Comparison of ENCODE assay signal across 8 mouse cellular contexts in genomic region chr14:75870631-75871030, GRCm38 (mm10). TPM values are rescaled to one million over a fixed set of nuclear protein-coding genes. Genes with fewer than 3 reads are reported as not detected.
DNase-seq lines count a peak whose midpoint lies in the region; ATAC-seq and TF ChIP-seq lines count a peak whose summit lies in the region.

No protein-coding gene starts in this region.

- 0 out of 2 replicates have a peak overlapping the region, but pooled peaks have one; percentile 22 for H3K4me2 ChIP-seq in embryonic facial prominence, embryonic 15.5 days (replicated peaks)
- H3K4me2 ChIP-seq in hindbrain, postnatal 0 days (ENCODE audit: low read depth, low read length), result peak overlapping the region; percentile 30

- 0 out of 2 replicates have a peak, but pooled peaks have one; percentile 52 for ATAC-seq in embryonic facial prominence, embryonic 15.5 days (ENCODE audit: insufficient number of reproducible peaks, low FRiP score, low TSS enrichment, low read depth)
- ATAC-seq in hindbrain, postnatal 0 days, result peak; percentile 77

- H3K4me3 ChIP-seq in heart, adult 2 months, result no peak overlapping the region
- H3K4me3 ChIP-seq in embryonic facial prominence, embryonic 15.5 days (replicated peaks), result peak overlapping the region; percentile 21
- H3K4me3 ChIP-seq in hindbrain, postnatal 0 days (ENCODE audit: low read length), result peak overlapping the region; percentile 6; the same call in 1 of the 2 replicates
- peak overlapping the region; percentile 43 for H3K4me3 ChIP-seq in lung, adult 2 months (replicated peaks; ENCODE audit: extremely low read depth, low read depth, low read length)

- H3K79me2 ChIP-seq in heart, adult 2 months (replicated peaks; ENCODE audit: control insufficient read depth, insufficient read depth, low read length), result no peaks in the 10 kb centered on the region

- no peak for TF ChIP-seq POLR2A in heart, adult 2 months (IDR thresholded peaks at IDR 0.05; ENCODE audit: insufficient read depth, low read depth, low read length)
- TF ChIP-seq POLR2A in lung, adult 2 months (IDR thresholded peaks at IDR 0.05; ENCODE audit: borderline replicate concordance, extremely low read depth, low read depth, low read length), result no peak

- H3K27me3 ChIP-seq in heart, adult 2 months (ENCODE audit: control insufficient read depth, insufficient read depth, low read length), result no peaks in the 10 kb centered on the region
- H3K27me3 ChIP-seq in embryonic facial prominence, embryonic 15.5 days, result no peaks in the 10 kb centered on the region
- H3K27me3 ChIP-seq in hindbrain, postnatal 0 days (ENCODE audit: insufficient read depth, low read length), result no peaks in the 10 kb centered on the region

- TF ChIP-seq CTCF in heart, adult 2 months (IDR thresholded peaks at IDR 0.05), result peak; percentile 60
- peak; percentile 60 for TF ChIP-seq CTCF in hindbrain, postnatal 0 days (IDR thresholded peaks at IDR 0.05; ENCODE audit: low read depth)
- peak; percentile 38 for TF ChIP-seq CTCF in lung, adult 2 months (IDR thresholded peaks at IDR 0.05; ENCODE audit: insufficient read depth, low read length)

- DNase-seq in heart, adult 2 months, result no peak
- DNase-seq in heart, adult 8-10 months (ENCODE audit: low spot score), result no peak
- peak; percentile 84 for DNase-seq in R1 (ENCODE audit: low read depth, low spot score)
- DNase-seq in hindbrain, postnatal 0 days (ENCODE audit: low spot score), result peak; percentile 78
- no peak for DNase-seq in lung, adult 2 months
- peak; percentile 84 for DNase-seq in retina, embryonic 14.5 days (ENCODE audit: low spot score)
- no peak for DNase-seq in spleen, adult 12 weeks (ENCODE audit: low spot score)

- H3K36me3 ChIP-seq in heart, adult 2 months (ENCODE audit: control insufficient read depth, insufficient read depth, low read length), result no peaks in the 10 kb centered on the region
- H3K36me3 ChIP-seq in embryonic facial prominence, embryonic 15.5 days, result no peaks in the 10 kb centered on the region
- no peaks in the 10 kb centered on the region for H3K36me3 ChIP-seq in hindbrain, postnatal 0 days (ENCODE audit: insufficient read depth, low read length)

- TF ChIP-seq EP300 in heart, adult 2 months (IDR thresholded peaks at IDR 0.05; ENCODE audit: insufficient read depth, low read depth, low read length), result no peak

- intact Hi-C loops in heart, adult 2 months (cut with DNase I), result loop anchor here (10.0 kb wide), 2 partner anchors 544 to 604 kb away; partner anchors contain the start of gene Tsc22d1

- no peak overlapping the region for H3K9ac ChIP-seq in heart, adult 2 months (ENCODE audit: low read depth, low read length)
- H3K9ac ChIP-seq in embryonic facial prominence, embryonic 15.5 days, result no peak overlapping the region
- no peak overlapping the region for H3K9ac ChIP-seq in hindbrain, postnatal 0 days (replicated peaks; ENCODE audit: low read length)

- H3K9me3 ChIP-seq in embryonic facial prominence, embryonic 15.5 days (replicated peaks), result no peaks in the 10 kb centered on the region
- no peaks in the 10 kb centered on the region for H3K9me3 ChIP-seq in hindbrain, postnatal 0 days (ENCODE audit: low read length)

- H3K4me1 ChIP-seq in heart, adult 2 months (ENCODE audit: control insufficient read depth, insufficient read depth, low read length), result no peaks in the 10 kb centered on the region; the same call in 1 of the 2 replicates
- no peaks in the 10 kb centered on the region for H3K4me1 ChIP-seq in embryonic facial prominence, embryonic 15.5 days
- no peaks in the 10 kb centered on the region for H3K4me1 ChIP-seq in hindbrain, postnatal 0 days (ENCODE audit: insufficient read depth, low read length)
- no peaks in the 10 kb centered on the region for H3K4me1 ChIP-seq in lung, adult 2 months (ENCODE audit: control insufficient read depth, insufficient read depth, low read length)

- 25% methylated on average over 7 of the region's 10 CpGs for WGBS in heart, adult 2 months
- 18% methylated on average over 9 of the region's 10 CpGs for WGBS in embryonic facial prominence, embryonic 15.5 days
- 18% methylated on average over 9 of the region's 10 CpGs for WGBS in hindbrain, postnatal 0 days
- WGBS in lung, adult 2 months, result 18% methylated on average over 9 of the region's 10 CpGs

- no peak overlapping the region for H3K27ac ChIP-seq in heart, adult 2 months
- no peak overlapping the region for H3K27ac ChIP-seq in embryonic facial prominence, embryonic 15.5 days (replicated peaks)
- no peak overlapping the region for H3K27ac ChIP-seq in hindbrain, postnatal 0 days

RNA-seq across cellular contexts. Expression of gene Tpt1, which starts 25.7 kb away (rescaled TPM):
- 1,000 to 10,000 TPM; 2,957 to 3,343 TPM for total RNA-seq in heart, adult 2 months (2021)
- 1,003 and 1,026 TPM in 2 replicates for polyA plus RNA-seq in heart, adult 2 months (2012; rRNA removed)
- 1,000 to 10,000 TPM; 2,668 to 3,319 (median 3,029) TPM for total RNA-seq in heart, adult 8-10 months (2022)
- polyA plus RNA-seq in embryonic facial prominence, embryonic 15.5 days (2015; fragmentation: Nextera tagmentation; extraction: Ambion mirVana), result 1,119 and 1,203 TPM in 2 replicates
- 377 and 433 TPM in 2 replicates for total RNA-seq in hindbrain, postnatal 0 days (2014; rRNA removed)
- polyA plus RNA-seq in hindbrain, postnatal 0 days (2015; fragmentation: Nextera tagmentation; extraction: Ambion mirVana), result 731 and 750 TPM in 2 replicates
- 1,159 and 1,652 TPM in 2 replicates for polyA plus RNA-seq in lung, adult 2 months (2012; rRNA removed)

Comparison
In these comparisons a context has a peak if more than half of its experiments do, and no peak if none do; other contexts are left out.
1. DNase-seq: peak in R1 (single experiment), hindbrain, postnatal 0 days (single experiment) and retina, embryonic 14.5 days (single experiment); none in heart, adult 2 months (0 of 2), heart, adult 8-10 months (single experiment), lung, adult 2 months (single experiment) and spleen, adult 12 weeks (single experiment).
2. Peak in every context shown above with its lines, with median percentiles within 50 percentile points of each other: CTCF ChIP-seq.